Mouse (Mus musculus) liver, embryonic 12.5 days (tissue): ENCODE results near the gene Strap. TPM values are rescaled to one million over a fixed set of nuclear protein-coding genes. Genes with fewer than 3 reads are reported as not detected.

Experiments used
- ATAC-seq: fragments of 200-750 bp; cut with Nextera tagmentation; 2 replicates; pipeline ENCODE4 v1.8.0; 2017; ENCODE audit warnings: moderate number of reproducible peaks, mild to moderate bottlenecking, moderate library complexity
- H3K27ac ChIP-seq: fragments of 300-500 bp; sonication (generic); 2 replicates; pipeline ENCODE4 v1.5.1; 2016; ENCODE audit warnings: mild to moderate bottlenecking
- H3K27me3 ChIP-seq: fragments of 300-500 bp; sonication (generic); replicated peaks from 2 replicates; pipeline ENCODE4 v1.6.1; 2016; ENCODE audit warnings: mild to moderate bottlenecking, moderate library complexity
- H3K36me3 ChIP-seq: fragments of 300-500 bp; sonication (generic); 2 replicates; pipeline ENCODE4 v1.6.1; 2016; ENCODE audit warnings: mild to moderate bottlenecking, moderate library complexity
- H3K4me1 ChIP-seq: fragments of 300-500 bp; sonication (generic); 2 replicates; pipeline ENCODE4 v1.6.1; 2016
- H3K4me2 ChIP-seq: fragments of 300-500 bp; sonication (generic); 2 replicates; pipeline ENCODE4 v1.6.1; 2016; ENCODE audit warnings: mild to moderate bottlenecking, moderate library complexity
- H3K4me3 ChIP-seq: fragments of 300-500 bp; sonication (generic); 2 replicates; pipeline ENCODE4 v1.5.1; 2016; ENCODE audit warnings: mild to moderate bottlenecking, moderate library complexity
- H3K9ac ChIP-seq: fragments of 300-500 bp; sonication (generic); 2 replicates; pipeline ENCODE4 v1.6.1; 2016; ENCODE audit warnings: mild to moderate bottlenecking, moderate library complexity
- H3K9me3 ChIP-seq: fragments of 300-500 bp; sonication (generic); replicated peaks from 2 replicates; pipeline ENCODE4 v1.6.1; 2016; ENCODE audit warnings: mild to moderate bottlenecking, moderate library complexity
- WGBS: fragments of 180-500 bp; shearing (Covaris S2); methylation state at CpG from one replicate; pipeline ENCODE4 v1.1.7; 2016; ENCODE audit not compliant: insufficient replicate concordance; 5-methylcytosine and 5-hydroxymethylcytosine counted together
- polyA plus RNA-seq: library from polyadenylated mRNA; unstranded; fragments of >200 nt; fragmentation: Nextera tagmentation; extraction: Ambion mirVana; gene quantifications from 2 replicates; pipeline ENCODE4 v1.2.1, GENCODE M21; 2016

Gene Strap
- polyA plus RNA-seq, 1 experiment from 2014 or later: 130 TPM

DNA sequence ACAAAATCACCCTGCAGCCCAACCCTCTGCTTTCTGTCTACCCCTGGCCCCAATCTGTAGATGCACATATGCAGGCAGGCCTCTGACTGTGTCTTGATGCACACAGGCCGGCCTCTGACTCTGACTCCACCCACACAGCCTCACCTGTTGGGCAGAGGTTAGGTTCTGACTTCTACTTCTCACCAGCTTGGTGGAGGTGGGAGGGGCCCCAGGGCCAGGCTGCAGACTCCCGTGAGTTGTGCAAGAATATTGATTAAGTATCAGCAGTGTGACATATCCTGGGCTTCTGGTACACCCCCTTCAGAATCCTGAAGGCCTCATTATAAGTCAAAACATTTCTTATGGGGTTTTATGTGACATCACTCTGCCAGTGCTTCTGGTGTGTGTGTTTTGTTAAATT, 54.8 kb downstream of the Strap start:
- 52% methylated on average over 2 of the region's 2 CpGs for WGBS
- Histone ChIP-seq H3K36me3 (peaks cover 28% of the 10 kb centered on the region), H3K4me2 (no peak overlapping the region), H3K9ac (no peak overlapping the region), H3K4me1 (no peaks in the 10 kb centered on the region), H3K4me3 (no peak overlapping the region), H3K27ac (no peak overlapping the region), H3K9me3 (no peaks in the 10 kb centered on the region), H3K27me3 (no peaks in the 10 kb centered on the region)
- ATAC-seq: 0 out of 2 replicates have a peak, but pooled peaks have one; percentile 10

DNA sequence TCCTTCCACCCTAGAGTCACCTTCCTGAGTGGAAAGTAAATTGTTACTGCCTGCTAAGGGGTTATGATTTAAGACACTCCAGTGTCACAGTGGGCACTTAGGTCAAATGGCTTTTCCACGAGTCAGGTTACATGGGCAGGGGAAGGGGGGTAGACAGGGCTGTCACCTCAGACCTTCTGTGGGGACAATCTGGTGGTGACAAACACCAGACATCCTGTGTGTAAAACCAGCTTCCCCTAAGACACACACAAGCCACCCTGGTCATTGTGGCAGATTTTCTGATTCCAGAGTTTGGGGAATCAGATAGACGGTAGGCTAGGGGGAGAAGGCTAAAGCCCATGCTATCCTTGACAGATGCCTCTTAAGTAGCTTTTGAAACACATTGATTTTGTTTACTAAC, 60.6 kb downstream of the Strap start:
- H3K4me3 ChIP-seq: no peak overlapping the region
- H3K36me3 ChIP-seq: peaks cover 35% of the 10 kb centered on the region
- no peak overlapping the region for H3K9ac ChIP-seq
- ATAC-seq: no peak
- H3K9me3 ChIP-seq: no peaks in the 10 kb centered on the region
- 32% methylated on average over 2 of the region's 2 CpGs for WGBS
- no peaks in the 10 kb centered on the region for H3K4me1 ChIP-seq
- no peak overlapping the region for H3K4me2 ChIP-seq
- no peaks in the 10 kb centered on the region for H3K27me3 ChIP-seq
- H3K27ac ChIP-seq: no peak overlapping the region

DNA sequence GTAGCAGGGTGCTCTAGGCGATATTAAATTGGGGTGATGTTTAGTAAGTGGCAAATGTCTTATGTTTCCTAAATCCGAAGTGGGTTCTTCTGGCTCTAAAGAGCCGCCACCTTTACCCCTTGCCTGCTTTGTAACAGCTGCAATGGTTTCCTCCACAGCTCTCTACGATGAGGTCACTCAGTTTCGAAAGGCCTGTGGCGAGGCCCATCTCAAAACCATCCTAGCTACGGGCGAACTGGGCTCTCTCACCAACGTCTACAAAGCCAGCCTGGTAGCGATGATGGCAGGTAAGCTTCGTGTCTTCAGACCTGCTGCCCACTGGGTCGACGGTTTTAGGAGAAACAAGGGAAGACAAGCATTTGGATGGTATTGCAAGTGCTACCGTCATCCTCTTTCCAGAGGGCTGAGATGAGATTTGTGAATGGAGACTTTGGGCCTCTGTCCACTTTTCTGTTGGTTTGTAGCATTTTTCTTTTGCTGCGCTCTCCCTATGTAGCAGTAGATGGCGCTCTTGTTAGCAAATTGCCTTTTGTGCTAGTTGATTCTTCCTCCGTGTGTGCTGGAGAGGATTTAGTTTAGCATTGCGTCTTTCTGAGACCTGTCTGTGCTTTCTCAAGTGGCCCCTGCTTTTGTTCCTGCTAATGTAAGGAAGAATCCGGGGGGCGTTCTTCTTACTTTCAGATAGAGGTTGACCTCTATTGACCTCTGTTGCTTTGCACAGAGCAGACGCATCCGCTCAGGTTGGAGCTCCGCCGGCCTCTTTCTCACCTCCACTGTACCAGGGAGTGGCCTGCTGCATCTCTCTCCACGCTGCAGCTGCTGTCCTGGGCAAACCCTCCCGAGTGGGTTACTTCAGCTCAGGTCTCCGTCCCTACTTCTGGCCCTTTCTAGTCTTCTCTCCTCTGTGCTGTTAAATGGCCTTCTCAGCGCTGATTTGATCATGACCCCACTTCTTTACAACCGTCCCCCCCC, 62.0 kb downstream of the Strap start:
- ATAC-seq: no peak
- no peaks in the 10 kb centered on the region for H3K9me3 ChIP-seq
- H3K27ac ChIP-seq: no peak overlapping the region
- 74% methylated on average over 29 of the region's 29 CpGs for WGBS
- no peak overlapping the region for H3K4me2 ChIP-seq
- H3K4me1 ChIP-seq: no peaks in the 10 kb centered on the region
- no peak overlapping the region for H3K9ac ChIP-seq
- H3K36me3 ChIP-seq: peaks cover 40% of the 10 kb centered on the region
- no peak overlapping the region for H3K4me3 ChIP-seq
- no peaks in the 10 kb centered on the region for H3K27me3 ChIP-seq

DNA sequence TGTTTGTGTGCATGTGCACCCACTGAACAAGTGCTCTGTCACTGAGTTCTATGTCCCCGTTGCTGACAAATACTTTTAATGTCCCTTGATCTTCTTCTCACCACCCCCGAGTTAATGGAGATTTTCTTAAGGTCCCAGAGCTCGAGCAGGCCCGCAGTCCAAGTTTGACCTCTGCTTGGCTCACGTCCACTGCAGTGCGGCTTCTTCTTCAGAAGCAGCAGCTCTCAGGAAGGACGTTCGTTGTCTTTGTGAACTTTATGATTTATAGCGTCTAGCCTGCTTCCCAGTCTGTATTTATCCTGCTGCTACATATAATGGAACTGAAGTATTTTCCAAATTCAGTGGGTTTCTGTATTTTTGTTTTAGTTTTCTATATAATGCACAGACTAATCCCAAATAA, 64.4 kb downstream of the Strap start:
- H3K9ac ChIP-seq: no peak overlapping the region
- no peak for ATAC-seq
- H3K27ac ChIP-seq: no peak overlapping the region
- H3K9me3 ChIP-seq: no peaks in the 10 kb centered on the region
- peaks cover 47% of the 10 kb centered on the region for H3K36me3 ChIP-seq
- no peaks in the 10 kb centered on the region for H3K4me1 ChIP-seq
- H3K4me2 ChIP-seq: no peak overlapping the region
- 79% methylated on average over 9 of the region's 9 CpGs for WGBS
- no peak overlapping the region for H3K4me3 ChIP-seq
- H3K27me3 ChIP-seq: no peaks in the 10 kb centered on the region

Other genes with a start within 250 kb of the Strap start
- gene Eps8, start 80.2 kb upstream of the Strap start, polyA plus RNA-seq: 1.5 and 1.7 TPM in 2 replicates
- 60.1 and 63.6 TPM in 2 replicates for gene Dera, start 19.5 kb downstream of the Strap start, polyA plus RNA-seq